Mouse (Mus musculus) kidney, adult 11 months (tissue): Measurements from ENCODE around the gene Ttc7b.

ENCODE experiments used
- DNase-seq: peaks from one replicate; pipeline ENCODE4 v3.0.0; 2022

Gene Ttc7b

DNA sequence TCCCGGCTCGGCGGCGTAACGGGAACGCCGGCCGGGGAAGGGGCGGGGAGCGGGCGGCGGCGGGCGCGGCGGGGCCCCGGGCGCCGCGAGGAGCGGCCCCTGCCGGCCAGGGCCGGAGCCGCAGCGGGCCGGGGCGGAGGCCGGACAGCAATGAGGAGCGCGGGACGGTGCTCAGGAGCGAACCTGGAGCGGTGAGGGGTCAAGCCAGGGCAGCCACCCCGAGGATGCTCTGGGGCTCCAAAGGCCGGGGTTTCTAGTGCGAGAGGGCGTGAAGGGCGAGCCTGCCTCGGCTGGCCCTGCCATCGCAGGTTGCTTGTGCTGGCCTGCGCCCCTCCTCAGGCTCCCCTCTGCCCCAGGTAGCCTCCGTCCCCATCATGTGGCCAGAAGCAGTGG, at the start of gene Ttc7b:
Gene Ttc7b (minus strand): TSS at position 33 of the 393 bp plus-strand sequence.
- peak; percentile 60 for DNase-seq

DNA sequence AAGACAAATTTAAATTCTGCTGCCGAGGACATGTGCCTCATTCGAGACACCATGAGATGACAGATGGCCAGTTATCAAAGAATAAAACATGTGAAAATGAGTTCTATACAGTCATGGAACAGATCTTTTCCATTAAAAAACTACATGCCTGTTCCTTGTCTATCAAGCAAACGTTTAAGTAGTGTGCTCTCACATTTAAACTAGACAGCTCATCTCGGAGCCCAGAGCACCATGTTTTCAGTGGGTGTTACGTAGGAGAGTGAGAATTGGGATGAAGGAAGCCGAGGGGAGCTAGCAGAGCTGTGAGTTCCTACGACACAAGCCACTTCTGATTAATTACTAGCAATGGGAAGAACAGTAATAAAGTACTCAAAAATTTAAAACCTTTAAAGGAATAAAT, 48.2 kb upstream of the Ttc7b start:
- DNase-seq, result no peak

DNA sequence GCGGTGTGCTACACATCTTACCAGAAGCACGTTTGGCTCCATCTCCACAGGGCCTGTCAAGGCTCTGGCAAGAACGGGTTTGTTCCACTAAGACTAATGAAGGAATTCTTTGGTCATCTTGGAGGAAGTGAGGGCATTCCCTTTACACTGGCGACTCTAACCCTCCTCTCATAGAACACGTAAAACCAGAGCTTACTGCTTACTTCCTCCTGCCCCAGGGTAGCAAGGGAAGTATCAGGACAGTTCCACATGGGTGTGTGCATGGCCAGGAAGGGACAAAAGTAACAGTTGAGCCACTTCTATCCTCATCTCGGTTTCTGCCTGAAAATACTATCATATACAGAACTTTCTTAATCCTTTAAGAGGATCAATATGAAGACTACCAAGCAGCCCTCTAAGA, 47.5 kb upstream of the Ttc7b start:
- DNase-seq, result no peak

DNA sequence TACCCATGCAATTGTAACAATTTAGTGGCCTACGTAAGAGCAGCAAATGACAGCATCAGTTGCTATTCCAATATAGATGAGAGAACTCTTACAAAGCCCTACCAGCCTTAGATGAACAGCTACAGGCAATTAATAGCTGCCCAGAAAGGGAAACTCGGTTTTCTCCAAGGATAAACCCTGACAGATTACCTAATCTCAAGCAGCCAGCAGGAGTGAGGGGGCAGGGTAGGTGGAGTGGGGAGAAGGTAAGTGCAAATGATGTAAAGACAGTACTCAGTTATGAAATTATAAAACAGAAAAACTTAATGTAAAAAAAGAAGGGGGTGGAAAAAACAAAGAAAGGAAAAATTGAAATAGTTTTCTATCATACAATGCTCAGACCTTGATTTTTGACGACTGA, 47.0 kb upstream of the Ttc7b start:
- DNase-seq, result no peak

DNA sequence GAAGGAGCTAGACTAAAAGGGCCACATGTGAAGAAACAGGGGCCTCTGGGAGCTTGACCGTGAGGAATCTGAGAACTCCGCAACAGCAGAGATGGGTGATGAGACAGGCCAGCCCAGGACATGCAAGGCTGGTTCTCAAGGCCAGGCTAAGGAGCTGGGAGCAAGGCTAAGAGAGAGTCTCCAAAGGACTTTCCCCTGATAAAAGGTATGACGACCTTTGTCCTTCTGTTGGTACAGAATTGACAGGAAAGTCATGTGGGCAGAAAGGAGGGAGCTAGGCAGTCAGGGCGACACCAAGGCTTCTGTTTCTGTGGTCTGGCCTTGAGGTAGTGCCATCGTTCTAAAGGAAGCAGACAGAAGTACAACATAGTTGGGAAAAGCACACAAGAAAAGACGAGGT, 33.0 kb upstream of the Ttc7b start:
- no peak for DNase-seq

DNA sequence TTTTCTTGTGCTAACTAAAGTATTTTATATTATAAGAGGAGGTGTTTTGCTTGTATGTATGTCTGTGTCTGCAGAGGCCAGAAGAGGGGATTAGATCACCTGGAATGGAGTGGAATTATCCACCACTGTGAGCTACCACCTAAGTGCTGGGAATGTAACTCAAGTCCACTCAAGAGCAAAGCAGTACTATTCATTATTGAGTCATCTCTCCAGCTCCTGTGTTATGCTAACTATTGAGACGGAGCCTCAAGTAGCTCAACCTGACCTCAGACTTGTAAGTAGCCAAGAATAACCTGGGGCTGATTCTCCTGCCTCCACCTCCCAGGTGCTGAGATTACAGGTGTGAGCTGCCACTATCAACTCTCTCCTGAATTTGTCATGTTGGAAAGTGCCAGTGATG, 31.3 kb upstream of the Ttc7b start:
- no peak for DNase-seq

DNA sequence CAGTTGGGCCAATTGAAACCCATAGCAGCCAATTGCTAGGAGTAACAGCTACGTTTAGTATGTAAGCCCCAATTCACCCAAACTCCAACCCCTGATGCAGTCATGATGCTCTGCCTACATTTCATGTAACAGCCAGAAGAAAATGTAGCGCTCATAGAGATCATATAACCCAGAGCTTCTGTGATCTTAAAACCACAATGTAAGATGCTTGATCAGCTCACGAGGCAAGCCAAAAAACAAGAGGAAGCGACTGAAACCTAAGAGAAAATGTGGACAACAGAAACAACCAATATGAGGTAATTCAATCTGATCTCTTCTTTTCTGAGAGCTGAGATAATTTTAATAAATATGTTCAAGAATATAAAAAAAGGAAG, 23.6 kb upstream of the Ttc7b start:
- no peak for DNase-seq

DNA sequence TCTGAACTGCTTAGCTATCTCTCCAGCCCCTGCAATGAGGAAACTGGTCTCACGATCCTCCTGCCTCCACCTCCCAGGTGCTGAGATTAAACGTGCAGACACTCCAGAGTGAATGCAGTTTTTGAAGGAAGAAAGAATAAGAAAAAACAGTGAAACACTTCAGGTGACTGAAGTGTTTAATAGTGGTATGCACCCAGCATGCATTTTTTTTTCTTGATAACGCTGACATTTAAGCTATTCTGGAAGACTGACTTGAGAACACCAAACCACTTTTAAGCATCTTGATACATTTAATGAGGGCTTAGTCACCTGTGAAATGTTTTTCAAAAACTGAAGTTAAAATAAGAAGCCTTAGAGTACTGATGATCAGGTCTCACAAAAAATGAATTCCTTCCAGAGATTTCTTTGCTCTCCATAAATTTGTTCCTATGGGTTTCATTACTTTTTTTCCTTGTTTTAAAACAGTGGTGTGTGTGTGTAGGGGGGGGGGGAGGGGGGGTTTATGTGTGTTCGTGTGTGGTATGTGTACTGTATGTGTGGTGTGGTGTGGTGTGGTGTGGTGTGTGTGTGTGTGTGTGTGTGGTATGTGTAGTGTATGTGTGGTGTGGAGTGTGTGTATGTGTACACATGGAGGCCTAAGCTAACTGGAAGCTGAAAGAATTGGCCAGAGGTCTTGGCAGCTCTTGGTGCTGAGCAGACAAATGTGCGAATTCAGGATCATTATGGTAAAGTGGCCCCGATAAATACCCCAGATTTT, 23.0 kb upstream of the Ttc7b start:
- no peak for DNase-seq

DNA sequence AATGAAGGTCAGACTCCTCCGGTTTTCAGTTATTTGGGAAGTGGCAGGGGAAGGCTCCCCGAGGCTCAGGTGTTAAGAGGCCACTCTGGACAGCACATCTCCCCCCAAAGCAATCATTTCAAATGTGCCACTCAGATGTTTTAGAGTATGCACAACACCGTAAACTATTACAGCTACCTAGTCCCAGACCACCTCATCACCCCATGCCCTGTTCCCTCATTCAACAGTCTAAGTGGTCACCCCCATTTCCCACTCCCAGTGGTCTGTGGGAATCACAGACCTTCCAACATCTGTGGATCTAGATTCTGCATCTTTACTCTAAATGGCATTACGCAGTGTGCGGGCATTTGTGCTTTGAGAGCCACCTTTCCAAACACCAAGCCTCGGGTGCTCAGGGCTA, 21.9 kb upstream of the Ttc7b start:
- DNase-seq, result no peak

DNA sequence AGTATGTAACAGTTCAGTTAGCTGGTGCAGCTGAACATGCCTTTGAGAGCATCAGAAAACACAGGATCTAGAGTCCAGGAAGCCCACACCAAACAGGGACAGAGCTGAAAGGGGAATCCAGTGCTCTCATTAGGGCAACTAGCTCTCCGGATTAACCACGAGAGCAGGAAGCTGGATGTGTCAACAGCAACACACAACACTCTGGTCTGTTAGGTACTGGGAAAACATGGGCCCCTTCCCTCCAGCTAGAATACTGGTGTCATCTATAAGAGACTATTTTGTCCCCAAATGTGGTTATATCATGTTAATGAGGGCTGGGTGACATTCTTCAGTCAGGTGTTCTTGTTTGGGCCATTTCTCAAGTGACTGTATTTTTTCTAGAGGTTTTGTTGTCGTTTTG, 21.4 kb upstream of the Ttc7b start:
- DNase-seq, result no peak

DNA sequence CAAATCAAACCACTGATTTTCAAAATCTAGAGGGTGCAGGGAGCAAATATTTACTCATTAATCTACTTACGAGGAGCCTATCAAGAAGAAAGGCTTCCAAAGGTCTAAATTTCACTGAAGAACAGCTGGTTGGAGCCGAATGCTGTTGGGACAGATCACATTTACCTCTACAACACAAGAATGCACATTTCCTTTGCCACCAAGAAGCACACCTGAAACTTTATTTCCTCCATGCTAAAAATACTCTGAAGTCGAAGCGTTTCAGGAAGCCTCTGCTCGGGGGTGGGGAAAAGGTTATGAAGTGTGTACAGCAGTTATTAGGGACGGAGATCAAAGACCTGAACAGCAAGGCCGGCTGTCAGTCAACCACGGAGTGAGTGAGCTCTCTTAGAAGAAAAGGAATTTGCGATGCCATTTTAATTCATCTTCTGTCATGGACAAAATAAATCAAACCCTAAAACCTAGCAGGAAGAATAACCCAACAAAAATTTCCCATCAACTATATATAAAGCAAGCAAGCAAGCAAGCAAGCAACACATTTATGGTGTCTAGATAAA, 18.6 kb upstream of the Ttc7b start:
- no peak for DNase-seq

DNA sequence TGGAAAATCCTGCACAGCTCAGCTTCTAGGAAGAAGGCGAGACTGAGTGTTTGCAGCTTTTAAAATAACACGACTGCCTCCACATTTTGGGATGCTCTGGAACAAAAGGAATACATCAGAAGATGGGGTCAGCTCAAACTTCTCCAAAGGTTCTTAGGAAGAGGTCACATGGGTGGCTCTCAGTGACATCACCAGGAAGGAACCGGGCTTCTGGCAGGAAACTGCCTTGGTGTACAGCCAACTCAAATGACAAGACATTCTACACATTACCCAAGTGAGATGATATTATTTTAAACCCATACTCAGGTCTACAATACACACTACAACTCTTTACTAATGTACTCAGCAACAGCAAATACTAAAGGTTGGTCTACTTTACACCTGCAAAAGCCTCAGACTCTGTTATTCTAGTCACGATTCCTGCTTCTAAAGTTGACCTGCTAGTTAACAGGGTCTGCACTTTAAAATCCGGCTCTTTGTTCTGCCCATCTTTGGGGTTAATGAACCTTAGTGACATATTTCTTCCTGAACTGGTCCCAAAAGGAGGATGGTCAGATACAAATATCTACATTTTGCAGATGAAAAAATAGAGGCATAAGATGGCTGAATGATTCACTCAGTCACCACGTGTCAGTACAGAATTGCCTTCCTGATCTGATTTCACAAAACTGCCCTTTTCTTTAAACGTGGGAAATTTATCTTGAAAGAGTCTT, 18.0 kb upstream of the Ttc7b start:
- no peak for DNase-seq

DNA sequence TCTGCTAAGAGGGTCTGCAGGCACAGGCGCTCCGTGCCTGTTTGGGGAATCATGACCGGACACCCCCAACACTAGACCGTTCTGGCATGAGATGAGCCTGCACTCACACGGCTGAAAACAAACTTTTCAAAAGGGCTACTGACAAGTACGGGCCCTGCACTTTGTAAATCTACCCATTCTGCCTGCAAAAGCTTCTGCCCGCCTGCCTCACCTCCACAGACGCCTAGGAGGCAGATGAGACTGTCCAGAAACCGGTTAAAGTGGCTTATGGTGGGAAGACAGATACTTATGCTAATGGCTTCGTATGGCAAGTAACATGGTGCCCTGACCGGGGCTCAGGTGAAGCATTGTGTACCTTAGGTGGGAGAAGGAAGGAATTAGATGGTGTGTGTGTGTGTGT, 16.5 kb upstream of the Ttc7b start:
- no peak for DNase-seq

DNA sequence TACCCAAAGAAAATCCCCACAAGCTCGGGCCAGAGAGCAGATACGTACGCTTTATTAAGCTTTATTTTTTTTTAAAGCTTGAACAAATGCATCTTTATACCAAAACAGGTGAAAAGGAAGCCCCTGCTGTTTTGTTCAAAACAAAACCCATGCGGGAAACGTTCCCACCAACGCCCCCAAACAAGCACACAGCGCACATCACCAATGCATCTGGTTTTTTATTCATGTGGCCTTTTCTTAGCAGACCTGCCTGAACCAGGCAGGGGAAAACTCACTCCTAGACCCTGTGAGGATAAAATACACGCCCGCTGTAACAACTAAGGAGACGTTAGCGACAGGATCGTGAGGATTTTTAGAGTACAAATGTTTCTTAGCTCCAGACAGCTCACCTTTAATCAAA, 14.4 kb upstream of the Ttc7b start:
- no peak for DNase-seq

DNA sequence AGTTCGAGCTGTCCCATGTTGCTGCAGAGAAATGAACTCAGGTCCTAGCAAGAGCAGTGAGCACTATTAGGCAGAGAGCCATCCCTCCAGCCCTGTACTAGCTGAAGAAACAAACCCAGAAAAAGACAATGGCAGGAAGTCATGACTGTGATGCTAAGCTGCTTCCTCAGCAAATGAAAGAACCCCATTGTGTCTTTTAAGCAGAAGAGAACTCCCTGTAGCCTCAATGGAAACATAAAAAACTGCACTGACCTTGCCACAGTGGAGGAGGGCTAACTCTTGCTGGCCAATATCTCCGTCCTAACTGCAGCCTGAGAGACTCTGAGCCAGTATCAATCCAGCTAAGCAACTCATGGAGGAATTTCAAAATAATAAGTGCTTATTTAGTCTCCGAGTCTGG, 13.4 kb upstream of the Ttc7b start:
- no peak for DNase-seq

DNA sequence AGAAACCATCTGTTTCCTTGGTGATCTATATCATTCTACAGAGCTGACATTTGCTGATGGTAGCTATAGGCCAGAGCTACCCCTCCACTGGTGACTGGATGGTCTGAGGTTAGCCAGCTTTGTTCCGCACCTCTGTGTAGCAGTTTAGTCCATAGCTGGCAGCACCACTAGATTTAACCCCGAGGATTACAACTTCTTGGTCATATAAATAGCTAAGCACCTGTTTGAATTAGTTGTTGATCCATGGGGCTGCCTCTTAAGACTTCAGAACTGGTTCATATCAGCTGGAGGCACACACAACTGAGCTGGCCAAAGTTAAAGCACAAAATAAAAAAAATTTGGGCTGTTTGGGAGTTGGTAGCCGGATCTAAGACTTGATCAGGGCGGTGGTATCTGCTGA, 12.6 kb upstream of the Ttc7b start:
- DNase-seq, result no peak

DNA sequence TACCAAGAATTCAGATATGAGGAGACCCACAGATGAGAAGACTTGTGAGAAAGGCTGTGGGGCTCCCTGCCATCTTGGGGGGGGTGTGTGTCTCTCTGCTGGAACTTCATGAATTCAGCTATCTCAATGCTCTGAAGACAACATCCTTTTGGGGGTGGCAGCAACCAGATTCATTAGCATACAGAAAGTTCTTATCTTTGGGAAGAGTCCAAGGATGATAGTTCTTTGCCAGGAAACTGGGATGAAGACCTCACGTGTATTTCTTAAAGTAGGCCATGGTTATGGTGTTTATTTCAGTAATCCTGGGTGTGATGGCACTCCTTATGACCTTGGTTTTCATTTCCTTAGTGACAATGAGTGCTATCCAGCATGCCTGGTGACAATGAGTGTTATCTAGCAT, 11.1 kb upstream of the Ttc7b start:
- no peak for DNase-seq

DNA sequence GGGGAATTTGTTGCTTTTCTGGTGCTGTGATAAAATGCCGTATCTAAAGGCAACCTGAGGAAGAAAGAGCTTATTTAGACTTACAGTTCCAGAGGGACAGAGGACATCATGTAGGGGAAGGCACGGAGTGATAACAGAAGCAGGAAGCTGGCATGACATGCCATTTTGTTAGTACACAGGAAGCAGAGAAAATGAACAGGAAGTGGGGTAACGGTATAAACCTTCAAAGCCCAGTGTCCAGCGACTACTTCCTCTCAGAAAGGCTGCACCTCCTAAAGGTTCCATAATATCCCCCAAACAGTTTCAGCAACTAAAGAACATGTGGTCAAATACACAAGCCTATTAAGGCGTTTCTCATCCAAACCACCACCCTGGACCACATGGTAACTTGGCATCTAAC, 10.2 kb upstream of the Ttc7b start:
- no peak for DNase-seq

DNA sequence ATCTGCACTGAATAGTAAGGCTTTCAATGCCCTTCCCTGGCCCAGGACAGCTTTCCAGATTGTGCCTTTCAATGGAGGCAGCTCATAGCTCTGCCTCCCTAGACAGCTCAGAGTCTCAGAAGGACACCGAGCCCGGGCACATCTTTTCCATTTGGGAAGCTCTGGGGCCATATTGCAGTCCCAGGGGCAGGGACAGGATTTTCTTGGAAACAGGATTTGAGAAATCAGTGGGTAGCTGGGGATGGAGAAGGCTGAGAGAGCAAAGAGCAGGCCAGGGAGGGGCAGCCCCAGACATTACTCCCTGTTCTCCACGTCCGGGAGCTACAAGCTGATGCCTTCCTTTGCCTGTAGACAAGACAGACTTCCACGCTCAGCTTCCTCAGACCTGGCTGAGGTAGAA, 9.0 kb upstream of the Ttc7b start:
- no peak for DNase-seq

DNA sequence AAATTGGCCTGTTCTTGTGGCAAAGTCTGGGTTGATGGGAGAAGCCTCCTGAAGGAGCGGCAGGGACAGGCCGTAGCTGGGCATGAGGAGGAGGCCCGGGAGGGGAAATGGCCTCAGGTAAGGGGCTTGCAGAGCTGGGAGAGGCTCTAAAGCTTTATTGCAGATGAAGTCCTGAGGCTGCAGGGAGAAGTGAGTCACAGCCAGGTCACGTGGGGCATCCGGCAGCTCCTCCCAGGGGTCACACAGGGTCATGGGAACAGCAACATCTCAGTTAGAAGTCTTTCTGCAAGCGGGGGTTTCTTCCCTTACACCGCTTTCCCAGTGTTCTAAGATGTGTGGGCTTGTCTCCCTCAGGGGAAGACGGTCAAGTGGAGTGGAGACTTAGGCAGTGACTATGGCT, 8.5 kb upstream of the Ttc7b start:
- DNase-seq, result no peak

DNA sequence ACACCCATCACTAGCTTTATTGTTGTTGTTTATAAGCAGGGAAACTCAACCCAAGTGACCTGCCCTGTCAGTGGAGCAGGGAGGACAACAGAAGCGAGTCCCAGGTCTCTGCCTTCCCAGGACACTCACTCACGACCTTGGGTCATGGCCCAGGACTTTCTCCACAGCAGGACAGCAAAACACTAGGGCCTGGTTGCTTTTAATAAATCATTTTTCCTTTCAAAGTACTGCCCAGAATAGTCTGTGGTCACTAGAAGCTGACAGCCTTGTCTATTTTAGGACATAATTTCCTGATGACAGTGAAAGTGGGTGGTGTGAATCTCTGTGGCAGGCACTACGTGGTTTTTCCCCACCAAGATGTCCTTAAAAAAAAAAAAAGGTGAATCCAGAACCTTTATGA, 7.6 kb upstream of the Ttc7b start:
- no peak for DNase-seq

DNA sequence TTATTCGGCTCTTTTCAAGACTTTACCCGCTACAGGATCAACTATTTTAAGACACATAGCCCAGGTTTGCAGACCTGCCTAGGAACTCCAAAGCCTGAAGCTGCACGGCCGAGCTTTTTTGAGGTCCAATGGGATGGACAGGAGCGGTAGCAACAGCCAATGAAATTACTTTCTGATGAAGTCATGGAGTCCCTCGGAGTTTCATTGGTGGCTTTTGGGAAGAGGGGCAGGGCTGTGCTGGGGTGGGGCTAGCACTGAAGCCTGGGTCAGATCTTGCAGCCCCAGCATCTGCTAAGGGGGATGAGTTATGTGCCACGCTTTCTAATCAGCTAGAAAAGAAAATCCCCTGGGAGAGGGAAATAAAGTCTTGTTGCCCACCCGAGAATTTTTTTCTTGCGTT, 7.1 kb upstream of the Ttc7b start:
- DNase-seq, result peak; percentile 77

DNA sequence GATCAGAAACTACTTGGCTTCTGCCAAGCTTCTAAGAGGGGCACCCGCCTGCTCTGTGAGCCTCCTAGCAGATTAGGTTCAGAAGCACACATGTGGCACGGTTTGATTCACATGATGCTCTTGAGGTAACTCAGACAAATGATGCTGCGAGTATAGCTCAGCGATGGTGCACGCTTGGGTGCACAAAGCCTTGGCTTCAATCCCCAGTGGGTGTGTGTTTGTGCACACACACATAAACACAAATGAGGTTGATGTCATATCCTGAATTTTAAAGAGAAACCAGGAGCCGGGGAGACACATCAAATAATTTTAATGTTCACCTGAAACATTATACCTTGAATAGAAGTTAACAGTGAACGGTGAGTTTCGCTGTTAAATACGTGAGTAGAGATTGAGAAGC, 6.6 kb upstream of the Ttc7b start:
- DNase-seq, result no peak

DNA sequence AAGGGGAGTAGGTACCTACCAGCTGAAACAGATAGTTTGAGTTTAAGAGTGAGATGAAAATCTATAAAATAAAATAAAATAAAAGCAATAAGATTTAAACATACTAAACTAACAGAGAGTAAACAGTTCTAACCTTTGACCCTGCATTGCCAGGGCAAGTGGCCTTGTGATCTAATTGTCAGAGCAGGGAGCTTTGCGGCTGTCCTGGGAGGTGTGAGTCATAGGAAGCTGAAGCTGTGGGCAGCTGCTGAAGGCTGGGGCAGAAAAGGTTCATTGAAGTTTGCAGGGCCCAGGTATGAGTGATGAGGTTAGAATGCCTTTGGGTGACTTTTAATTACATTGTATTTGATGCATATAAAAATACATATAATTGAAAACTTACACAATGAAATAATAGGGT, 5.3 kb upstream of the Ttc7b start:
- no peak for DNase-seq
